Mouse (Mus musculus) olfactory bulb, adult 2 months (tissue): ENCODE data around the gene Cnnm3. TPM values are rescaled to one million over a fixed set of nuclear protein-coding genes. Genes with fewer than 3 reads are reported as not detected.
"Not testable (repeated sequence)": the region's sequence is repeated elsewhere in the genome, so short reads cannot be mapped to it uniquely, and the experiment has no call there.

Experiments used
- H3K27ac ChIP-seq: fragments of 200-500 bp; 2 replicates; pipeline ENCODE4 v1.5.1; 2012; ENCODE audit warnings: low read depth, low read length; ENCODE audit not compliant: insufficient read depth
- H3K4me1 ChIP-seq: fragments of 200-500 bp; 2 replicates; pipeline ENCODE4 v1.6.1; 2012; ENCODE audit warnings: low read length; ENCODE audit not compliant: control insufficient read depth, insufficient read depth
- H3K4me3 ChIP-seq: fragments of 200-500 bp; 2 replicates; pipeline ENCODE4 v1.5.1; 2012; ENCODE audit warnings: mild to moderate bottlenecking, low read depth, low read length, moderate library complexity; ENCODE audit not compliant: insufficient read depth
- CTCF ChIP-seq: fragments of 200-500 bp; IDR thresholded peaks from 2 replicates; pipeline ENCODE4 v1.5.1; 2012; ENCODE audit warnings: low read depth, mild to moderate bottlenecking, low read length, moderate library complexity; ENCODE audit not compliant: insufficient read depth
- POLR2A ChIP-seq: fragments of 200-500 bp; IDR thresholded peaks from 2 replicates; pipeline ENCODE4 v1.6.1; 2012; ENCODE audit warnings: mild to moderate bottlenecking, low read depth, low read length, moderate library complexity; ENCODE audit not compliant: insufficient read depth
- WGBS: fragments of 180-500 bp; shearing (Covaris S2); methylation state at CpG from one replicate; pipeline ENCODE4 v1.1.7; 2018; 5-methylcytosine and 5-hydroxymethylcytosine counted together
- polyA plus RNA-seq: library from polyadenylated mRNA; stranded (reverse); fragments of >200 nt; gene quantifications from 2 replicates; pipeline ENCODE4 v1.2.4, GENCODE M21; 2012; ENCODE audit warnings: low replicate concordance; ENCODE audit not compliant: missing spikeins, insufficient read depth, insufficient read length

The Cnnm3 gene
- polyA plus RNA-seq, 1 experiment, result not detected

DNA sequence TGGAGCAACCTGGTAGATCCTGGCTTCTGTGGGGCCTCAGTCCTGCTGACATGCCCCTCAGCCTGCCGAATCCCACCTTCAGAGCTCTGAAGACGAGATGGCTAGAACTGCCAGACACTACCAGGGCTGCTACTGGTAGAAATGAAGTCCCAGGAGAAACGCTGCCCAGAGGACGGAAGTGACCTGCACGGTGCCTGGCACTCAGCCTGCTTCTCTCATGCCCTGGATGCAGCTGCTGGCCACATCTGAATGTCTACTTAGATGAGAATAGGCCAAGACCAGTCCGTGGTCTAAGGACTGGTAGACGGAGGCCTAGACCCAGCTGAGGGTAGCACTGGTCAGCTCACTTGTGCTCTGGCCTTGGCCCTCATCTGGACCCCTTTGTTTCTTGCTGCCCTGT lies 19.3 kb downstream of the Cnnm3 start:
- Histone ChIP-seq H3K4me1 (peaks cover 14% of the 10 kb centered on the region), H3K27ac (no peak overlapping the region), H3K4me3 (no peak overlapping the region)
- WGBS, result 81% methylated on average over 7 of the region's 7 CpGs
- TF ChIP-seq CTCF, result no peak
- TF ChIP-seq POLR2A, result no peak

DNA sequence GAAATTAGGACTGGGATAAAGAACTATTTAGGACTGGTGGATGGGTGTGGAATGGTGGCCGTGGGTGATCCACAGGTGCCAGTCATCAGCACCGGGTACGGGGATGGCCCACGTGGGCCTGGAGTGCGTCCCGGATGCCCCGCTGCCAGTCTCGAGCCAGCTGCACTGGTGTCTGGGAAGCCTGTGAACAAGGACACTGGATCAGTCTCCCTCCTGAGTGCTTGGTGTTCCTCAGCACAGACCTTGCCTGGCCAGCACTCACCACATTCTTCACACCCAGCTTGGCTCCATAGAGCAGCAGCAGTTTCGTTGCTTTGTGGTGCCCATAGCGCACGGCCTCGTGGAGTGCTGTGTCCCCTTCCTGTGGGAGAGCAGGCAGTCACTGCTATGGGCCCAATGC lies 19.8 kb downstream of the Cnnm3 start:
- peaks cover 17% of the 10 kb centered on the region for H3K4me1 ChIP-seq
- 93% methylated on average over 12 of the region's 12 CpGs for WGBS
- TF ChIP-seq CTCF (no peak), POLR2A (no peak)
- no peak overlapping the region for H3K27ac ChIP-seq
- no peak overlapping the region for H3K4me3 ChIP-seq

DNA sequence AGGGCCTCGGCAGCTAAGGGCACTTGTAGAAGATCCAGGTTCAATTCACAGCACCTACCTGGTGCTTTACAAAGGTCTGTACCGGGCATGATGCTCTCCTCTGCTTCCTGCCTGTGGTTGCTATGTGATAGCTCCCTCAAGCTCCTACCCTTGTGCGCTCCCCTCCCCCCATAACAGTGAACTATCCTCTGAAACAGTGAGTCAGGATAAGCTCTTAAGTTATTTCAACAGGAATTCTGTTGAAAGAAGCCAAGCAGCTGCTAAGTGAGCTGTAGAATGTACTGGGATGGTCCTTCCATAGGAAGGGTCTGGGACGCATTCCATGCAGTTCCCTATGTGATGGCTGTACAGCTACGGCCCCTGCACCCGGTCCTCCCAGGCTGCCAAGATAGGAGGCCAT lies 21.9 kb downstream of the Cnnm3 start:
- H3K4me3 ChIP-seq, result no peak overlapping the region
- 87% methylated on average over 6 of the region's 6 CpGs for WGBS
- TF ChIP-seq CTCF (no peak), POLR2A (no peak)
- H3K4me1 ChIP-seq, result peaks cover 21% of the 10 kb centered on the region
- H3K27ac ChIP-seq, result no peak overlapping the region

GRCm38 (mm10) chr1:36534595-36535058 lies 23.0 kb downstream of the Cnnm3 start:
- TF ChIP-seq POLR2A (no peak), CTCF (no peak)

DNA sequence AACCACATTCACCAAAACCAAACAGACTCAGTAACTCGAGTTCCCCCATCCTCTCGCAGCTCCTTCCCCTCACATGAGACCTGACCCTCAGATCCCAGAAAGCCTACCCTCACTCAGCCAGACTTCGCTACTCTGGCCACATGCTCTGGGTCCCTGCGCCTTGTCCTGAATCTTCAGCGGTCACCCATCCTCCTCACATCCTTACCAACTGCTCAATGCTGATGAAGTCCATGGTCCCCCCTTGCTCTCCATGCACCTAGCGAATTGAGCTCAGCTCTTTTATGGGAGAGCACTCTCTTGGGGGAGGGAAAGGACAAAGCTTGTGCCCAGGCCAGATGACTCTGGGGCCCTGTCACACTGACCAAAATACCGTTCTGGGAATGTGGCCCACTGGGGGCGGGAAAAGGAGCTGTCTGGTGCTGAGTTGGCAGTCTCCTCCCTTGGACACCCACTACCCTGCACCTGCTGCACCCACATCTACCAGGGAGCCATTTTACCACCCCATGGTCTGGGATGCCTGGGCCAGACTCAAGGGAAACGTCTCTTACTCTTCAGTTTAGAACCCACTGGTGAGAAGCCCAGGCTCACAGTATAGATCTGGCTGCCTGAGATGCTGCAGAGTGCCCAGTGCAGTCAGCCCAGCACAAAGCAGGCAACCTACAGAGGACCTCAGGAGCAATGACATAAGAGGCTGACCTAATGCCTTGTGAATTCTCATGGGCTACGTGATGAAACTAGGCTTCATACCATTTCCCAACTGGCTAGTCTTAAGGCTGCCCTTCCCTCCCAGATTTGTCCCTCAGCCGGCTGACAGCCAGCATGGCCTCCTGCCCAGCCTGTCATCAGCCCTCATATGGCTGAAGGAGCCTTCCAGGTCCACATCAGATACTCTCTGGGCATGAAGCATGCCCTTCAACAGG lies 24.1 kb downstream of the Cnnm3 start:
- WGBS, result 77% methylated on average over 11 of the region's 11 CpGs
- TF ChIP-seq POLR2A, result no peak
- no peak for TF ChIP-seq CTCF

More at GRCm38 (mm10) chr1:36534595-36535058, 23.0 kb downstream of the Cnnm3 start:
- Histone ChIP-seq H3K27ac (no peak overlapping the region), H3K4me1 (peaks cover 21% of the 10 kb centered on the region), H3K4me3 (no peak overlapping the region)
- WGBS, result 68% methylated on average over 6 of the region's 6 CpGs

GRCm38 (mm10) chr1:36536397-36536728 lies 24.7 kb downstream of the Cnnm3 start:
- H3K4me1 ChIP-seq, result peaks cover 21% of the 10 kb centered on the region
- TF ChIP-seq POLR2A (no peak), CTCF (no peak)
- no peak overlapping the region for H3K27ac ChIP-seq
- WGBS, result 86% methylated on average over 8 of the region's 8 CpGs
- no peak overlapping the region for H3K4me3 ChIP-seq

More for the DNA sequence above, 24.1 kb downstream of the Cnnm3 start:
- peaks cover 21% of the 10 kb centered on the region for H3K4me1 ChIP-seq
- no peak overlapping the region for H3K4me3 ChIP-seq
- H3K27ac ChIP-seq, result no peak overlapping the region

- not testable (repeated sequence) for H3K4me3 ChIP-seq
- Histone ChIP-seq H3K4me1 (peaks cover 21% of the 10 kb centered on the region), H3K27ac (peak within 1 kb of the TSS; percentile 20; the same call in 1 of the 2 replicates)
- 95% methylated on average over 9 of the region's 9 CpGs for WGBS
These were observed 25.1 kb downstream of the Cnnm3 start, which contains the start of gene Ankrd23 for GRCm38 (mm10) chr1:36536783-36537182. Ankrd23 (minus strand) TSS chr1:36536883.

DNA sequence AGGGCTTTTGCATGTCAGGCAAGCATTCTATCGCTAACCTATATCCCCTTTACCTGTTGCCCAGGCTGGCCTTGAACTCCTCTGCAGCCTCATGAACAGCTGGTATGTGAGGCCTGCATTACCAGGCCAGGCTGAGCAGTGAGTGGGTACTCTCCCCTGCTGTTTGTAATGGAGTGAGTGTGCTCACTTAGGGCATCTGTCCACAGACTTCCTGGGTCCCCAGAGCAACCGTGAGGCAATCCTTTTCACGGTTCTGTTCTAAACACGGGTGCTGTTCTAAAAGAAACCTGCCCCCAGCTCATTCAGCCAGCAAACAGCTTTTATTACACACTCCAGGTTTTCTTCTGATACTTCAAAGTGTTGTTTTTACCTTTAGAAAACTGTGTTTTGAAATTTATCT lies 27.1 kb downstream of the Cnnm3 start:
- no peak overlapping the region for H3K27ac ChIP-seq
- H3K4me3 ChIP-seq, result no peak overlapping the region
- peaks cover 21% of the 10 kb centered on the region for H3K4me1 ChIP-seq
- TF ChIP-seq CTCF, result no peak
- TF ChIP-seq POLR2A, result no peak
- WGBS, result 60% methylated on average over 4 of the region's 4 CpGs

GRCm38 (mm10) chr1:36539186-36539585 lies 27.5 kb downstream of the Cnnm3 start, which contains the start of gene Gm42417:
Gm42417 (minus strand) TSS chr1:36539429.
- 75% methylated on average over 9 of the region's 9 CpGs for WGBS
- Histone ChIP-seq H3K4me3 (no peak within 1 kb of the TSS), H3K27ac (no peak within 1 kb of the TSS), H3K4me1 (peaks cover 21% of the 10 kb centered on the region)
- TF ChIP-seq CTCF (no peak), POLR2A (no peak)

DNA sequence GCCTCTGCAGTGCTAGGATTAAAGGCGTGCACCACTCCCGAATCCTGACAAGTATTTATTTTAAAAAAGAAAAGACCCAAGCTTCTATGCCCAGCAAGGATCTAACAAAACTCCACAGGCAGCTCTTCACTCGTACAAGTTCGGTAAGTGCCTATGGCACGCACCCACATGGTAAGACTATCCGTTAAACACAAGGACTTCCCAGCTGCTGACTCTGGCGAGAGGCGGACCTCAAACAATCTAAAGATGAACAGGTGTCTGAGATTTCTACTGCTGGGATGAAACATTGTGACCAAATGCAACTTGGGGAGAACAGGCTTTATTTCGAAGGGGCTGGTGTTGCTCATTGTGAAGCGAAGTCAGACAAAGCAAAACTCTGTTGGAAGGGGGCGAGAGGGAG lies 28.5 kb downstream of the Cnnm3 start:
- 92% methylated on average over 11 of the region's 11 CpGs for WGBS

More for the DNA sequence above, 28.5 kb downstream of the Cnnm3 start:
- peaks cover 14% of the 10 kb centered on the region for H3K4me1 ChIP-seq
- no peak overlapping the region for H3K4me3 ChIP-seq
- H3K27ac ChIP-seq, result no peak overlapping the region
- no peak for TF ChIP-seq CTCF
- TF ChIP-seq POLR2A, result no peak
